In genomic region chr2:153312884-153313283, GRCm38 (mm10) we compare ENCODE assay signal across 19 mouse cellular contexts.
"Had no signal": no experiment of that assay in that cellular context is flagged by ENCODE, and none has a peak within 500 bp of the region (broad histone marks: within the 10 kb centered on the region; RNA-seq: fewer than 3 reads in every experiment).

No protein-coding gene starts in this region.

- DNase-seq: lung, adult 18-20 months; lung, embryonic 14.5 days; lung, postnatal 10 days; lung, postnatal 4 days; midbrain, embryonic 14.5 days; retina, postnatal 1 day; right cerebral cortex, adult 18-20 months; right cerebral cortex, postnatal 25 days; right cerebral cortex, postnatal 4 days; spleen, adult 18-20 months; thymus, adult 18-20 months; thymus, postnatal 14 days; thymus, postnatal 36 days had no signal

- ATAC-seq: midbrain, embryonic 16.5 days had no signal

- H3K4me1 ChIP-seq: midbrain, embryonic 10.5 days; midbrain, embryonic 12.5 days had no signal

- H3K4me2 ChIP-seq: lung, embryonic 14.5 days; midbrain, embryonic 12.5 days; neural tube, embryonic 13.5 days; neural tube, embryonic 15.5 days had no signal

- H3K9ac ChIP-seq: lung, embryonic 14.5 days; midbrain, embryonic 12.5 days; neural tube, embryonic 13.5 days; neural tube, embryonic 15.5 days had no signal

- H3K27ac ChIP-seq: midbrain, embryonic 10.5 days; midbrain, embryonic 12.5 days; neural tube, embryonic 13.5 days; neural tube, embryonic 15.5 days had no signal

- H3K9me3 ChIP-seq: midbrain, embryonic 10.5 days; midbrain, embryonic 12.5 days; neural tube, embryonic 13.5 days; neural tube, embryonic 15.5 days had no signal

- H3K4me3 ChIP-seq: midbrain, embryonic 10.5 days; midbrain, embryonic 12.5 days; myocyte; neural tube, embryonic 13.5 days; neural tube, embryonic 15.5 days had no signal

- H3K27me3 ChIP-seq: midbrain, embryonic 12.5 days; neural tube, embryonic 13.5 days; neural tube, embryonic 15.5 days had no signal
